Mouse (Mus musculus) T-cell, adult 2 months (primary cell): ENCODE measurements at regions not wholly inside any gene's neighbourhood (a gene's known extent, or its start where the extent isn't known, plus 50 kb on each side); places are given as distances from the start of the nearest gene placed in this dataset.

Experiments
- DNase-seq: peaks from one replicate; pipeline ENCODE4 v3.0.0; 2022; ENCODE audit warnings: low spot score

DNA sequence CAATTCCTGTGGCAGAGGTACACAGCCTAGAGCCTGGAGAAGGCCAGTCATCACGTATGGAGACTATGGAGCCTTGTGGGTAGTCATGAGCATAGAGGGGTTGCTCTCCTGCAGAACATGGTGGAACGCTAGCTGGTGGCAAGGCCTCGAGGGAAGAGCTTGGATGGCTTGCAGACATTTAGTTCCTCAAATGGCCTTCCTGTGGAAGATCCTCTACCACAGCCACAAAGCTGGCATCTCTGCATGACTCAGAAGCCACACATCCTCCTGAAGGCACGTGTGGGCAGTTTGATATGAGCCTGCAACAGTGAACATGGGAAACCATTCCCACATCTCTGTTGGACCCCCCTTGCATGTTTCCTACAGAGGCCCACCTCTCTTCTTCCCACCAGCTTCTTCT is 547.9 kb upstream of the Lrrc6 start:
- no peak for DNase-seq

DNA sequence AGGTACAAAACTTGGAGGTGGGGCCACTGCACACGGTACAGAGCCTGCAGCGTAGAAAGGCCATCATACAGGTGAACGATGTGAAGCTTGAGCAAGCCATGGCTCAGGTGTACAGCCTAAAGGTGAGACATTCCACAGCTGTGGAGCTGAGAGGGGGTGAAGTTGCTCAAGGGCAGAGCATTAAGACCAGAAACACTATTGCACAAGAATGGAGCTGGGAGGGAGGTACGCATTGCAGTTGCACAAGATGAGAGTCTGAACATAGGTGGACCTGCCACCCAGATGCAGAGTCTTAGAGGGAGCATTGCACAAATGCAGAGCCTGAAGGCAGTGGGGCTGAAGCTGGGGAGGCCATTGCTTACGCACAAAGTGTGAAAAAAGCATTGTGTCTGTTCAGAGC is 547.4 kb upstream of the Lrrc6 start:
- no peak for DNase-seq

DNA sequence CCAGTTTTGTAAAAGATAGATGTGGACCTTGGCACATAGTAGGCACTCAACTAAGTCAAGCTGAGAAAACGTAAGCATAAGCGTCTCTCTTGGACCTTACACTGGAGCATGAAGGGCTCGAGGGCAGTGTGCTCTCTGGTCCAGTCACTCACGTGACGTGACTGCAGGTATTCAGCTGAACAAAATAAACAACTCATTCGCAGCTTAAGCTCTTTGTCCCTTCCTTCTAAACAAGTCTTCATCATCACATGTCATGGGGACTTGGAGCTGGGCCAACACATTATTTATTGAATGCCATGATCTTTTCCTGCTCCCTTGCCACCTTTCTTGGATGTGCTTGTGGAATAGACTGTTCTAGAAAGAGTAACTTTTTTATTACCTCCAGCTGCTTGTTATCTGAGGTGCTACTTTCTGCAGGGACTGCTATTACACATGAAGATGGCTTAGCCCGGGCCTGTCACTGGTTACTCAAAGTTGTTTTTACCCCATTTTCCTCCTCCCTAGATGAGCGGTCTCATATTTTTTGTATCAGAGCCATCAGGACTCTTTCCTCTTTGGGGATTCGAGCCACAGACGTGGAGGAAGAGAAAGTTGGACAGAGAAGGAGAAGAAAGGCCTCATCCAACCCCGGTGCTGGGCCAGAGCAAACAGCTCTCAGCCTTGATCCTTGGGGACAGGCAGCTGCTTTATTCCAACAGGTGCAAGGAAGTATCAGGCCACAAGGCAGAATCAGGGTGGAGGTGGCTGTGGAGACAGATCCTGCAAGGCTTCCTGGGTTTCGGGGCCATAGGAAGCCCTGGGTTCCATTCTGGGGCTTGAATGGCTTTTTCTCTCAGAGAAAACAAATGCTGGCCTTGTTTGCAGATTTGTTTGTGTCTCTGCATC is 545.5 kb upstream of the Lrrc6 start:
- no peak for DNase-seq

DNA sequence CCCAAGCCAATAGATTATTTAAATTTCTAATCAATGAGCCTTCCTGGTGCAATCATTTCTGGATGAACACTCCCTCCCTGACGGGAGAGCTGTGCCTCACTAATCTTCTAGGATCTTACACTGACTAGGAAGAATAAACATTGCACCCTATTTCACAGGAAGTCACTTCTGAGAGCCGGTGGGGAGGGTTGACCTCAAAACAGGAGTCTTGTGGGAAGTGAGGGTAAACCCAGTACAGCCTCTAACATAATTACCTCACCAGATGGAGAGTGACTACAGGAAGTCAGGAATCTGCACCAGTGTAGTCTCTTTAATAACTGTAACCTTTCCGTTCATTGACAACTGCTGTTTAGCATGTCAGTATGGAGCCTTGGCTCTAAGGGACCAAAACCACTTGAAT is 544.6 kb upstream of the Lrrc6 start:
- peak; percentile 49 for DNase-seq

DNA sequence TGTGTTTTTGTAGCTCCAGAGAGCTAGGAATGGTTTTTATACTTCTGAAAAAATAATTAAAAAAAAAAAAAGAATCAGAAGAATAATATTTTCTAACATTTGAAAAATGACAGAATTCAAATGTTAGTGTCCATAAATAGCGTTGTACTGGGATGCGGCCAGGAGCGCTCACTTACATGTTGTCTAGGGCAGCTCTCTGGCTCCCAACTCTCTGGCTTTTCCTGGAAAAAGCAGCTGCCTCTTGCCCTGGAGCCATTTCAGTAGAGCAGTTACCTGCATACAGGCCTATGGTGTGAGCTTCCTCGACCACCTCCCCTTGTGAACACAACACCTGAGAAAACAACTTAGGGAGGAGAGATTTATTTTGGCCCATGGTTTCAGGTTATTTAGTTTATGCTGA is 544.1 kb upstream of the Lrrc6 start:
- no peak for DNase-seq

DNA sequence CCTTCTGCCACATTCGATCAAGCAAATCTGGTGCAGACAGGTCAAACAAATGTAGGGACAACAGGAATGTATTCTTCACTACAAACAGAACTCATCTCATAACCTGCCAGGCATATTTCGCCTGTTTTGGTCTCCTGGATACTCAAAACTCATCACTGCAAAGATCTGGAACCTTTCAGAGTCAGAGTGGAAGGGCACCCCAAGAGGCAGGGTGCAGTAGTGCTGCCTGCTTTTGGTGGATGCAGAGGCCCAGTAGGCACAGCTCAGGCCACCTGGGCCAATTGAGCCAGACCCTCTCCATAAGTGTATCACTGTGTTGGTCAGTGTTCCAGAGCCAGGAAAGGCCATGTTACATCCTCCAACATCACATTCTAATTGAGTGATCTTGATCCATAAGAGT is 541.4 kb upstream of the Lrrc6 start:
- peak; percentile 42 for DNase-seq

DNA sequence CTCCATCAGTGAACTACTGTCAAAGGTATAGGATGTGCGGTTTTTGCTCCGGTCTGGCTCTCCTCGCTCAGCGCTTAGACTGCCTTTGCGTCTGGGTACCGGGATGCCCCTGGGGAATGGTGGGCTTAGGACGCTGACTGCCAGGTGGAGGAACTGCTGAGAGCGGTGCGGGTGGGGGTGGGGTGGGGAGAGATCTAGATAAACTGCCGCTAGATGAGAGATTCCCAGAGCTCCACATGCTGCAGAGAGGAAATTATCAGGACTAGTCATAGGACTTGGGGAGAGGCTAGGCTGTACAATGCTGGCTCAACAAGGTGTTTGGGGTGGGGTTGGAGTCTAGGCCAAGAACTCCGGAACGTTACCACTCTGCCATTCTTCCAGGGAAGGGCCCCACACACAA is 539.5 kb upstream of the Lrrc6 start:
- no peak for DNase-seq

DNA sequence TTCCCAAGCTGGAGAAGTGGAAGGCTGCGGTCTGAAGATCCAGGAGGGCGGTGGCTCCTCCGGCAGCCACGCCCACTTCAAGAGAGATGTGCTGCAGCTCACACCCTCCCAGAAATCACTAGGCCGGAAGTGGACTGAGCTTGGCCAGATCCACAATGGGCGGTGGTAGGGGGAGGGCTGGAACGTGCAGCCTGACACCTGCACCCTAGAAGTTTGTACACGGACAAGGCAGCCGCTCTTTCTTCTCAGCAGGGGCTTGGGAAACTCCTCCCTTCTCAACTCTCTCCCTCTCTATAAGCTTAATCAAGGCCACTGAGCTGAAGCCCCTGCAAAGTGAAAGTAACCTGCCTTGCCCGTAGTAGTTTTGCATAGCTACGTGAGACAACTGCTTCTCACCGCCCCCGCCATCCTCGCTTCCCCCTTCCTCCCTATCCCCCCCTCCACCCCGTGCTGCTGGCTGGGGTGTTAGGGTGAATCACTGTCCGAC is 538.8 kb upstream of the Lrrc6 start:
- DNase-seq, result peak; percentile 71

DNA sequence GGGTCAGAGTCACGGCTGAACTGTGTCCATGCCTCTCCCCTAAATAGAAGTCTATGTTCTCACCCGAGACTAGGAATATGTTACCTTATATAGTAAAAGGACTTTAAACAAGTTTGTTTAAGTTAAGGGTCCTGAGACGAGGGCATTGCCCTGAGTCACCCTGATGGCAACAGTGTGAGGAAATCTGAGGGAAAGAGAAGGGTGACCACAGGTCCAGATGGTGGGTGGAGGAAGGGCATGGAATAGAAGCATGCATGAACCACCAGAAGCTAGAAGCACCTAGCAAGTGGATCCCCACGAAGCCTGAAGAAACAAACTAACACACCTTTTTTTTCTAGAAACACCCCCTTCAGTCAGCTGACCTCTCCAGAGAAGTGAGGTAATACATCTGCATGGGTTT is 536.9 kb upstream of the Lrrc6 start:
- no peak for DNase-seq

DNA sequence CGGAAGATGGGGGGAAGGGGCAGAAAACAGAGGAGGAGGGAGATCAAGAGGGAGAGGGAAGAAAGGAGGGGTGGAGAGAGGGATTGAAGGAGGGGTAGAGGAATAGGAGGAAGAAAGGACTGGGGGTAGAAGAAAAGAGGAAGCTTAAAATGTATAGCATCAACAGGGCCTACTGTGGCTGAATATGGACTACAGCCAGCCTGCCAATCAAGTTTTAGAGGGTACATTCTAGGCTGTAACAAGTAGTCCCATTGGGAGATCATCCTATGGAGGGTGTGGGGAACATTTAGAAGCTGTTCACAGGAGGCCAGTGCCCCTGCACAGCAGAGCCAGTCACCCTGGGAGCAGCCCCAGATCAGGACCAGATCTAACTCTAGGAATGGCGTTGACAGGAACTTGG is 535.6 kb upstream of the Lrrc6 start:
- DNase-seq, result no peak

DNA sequence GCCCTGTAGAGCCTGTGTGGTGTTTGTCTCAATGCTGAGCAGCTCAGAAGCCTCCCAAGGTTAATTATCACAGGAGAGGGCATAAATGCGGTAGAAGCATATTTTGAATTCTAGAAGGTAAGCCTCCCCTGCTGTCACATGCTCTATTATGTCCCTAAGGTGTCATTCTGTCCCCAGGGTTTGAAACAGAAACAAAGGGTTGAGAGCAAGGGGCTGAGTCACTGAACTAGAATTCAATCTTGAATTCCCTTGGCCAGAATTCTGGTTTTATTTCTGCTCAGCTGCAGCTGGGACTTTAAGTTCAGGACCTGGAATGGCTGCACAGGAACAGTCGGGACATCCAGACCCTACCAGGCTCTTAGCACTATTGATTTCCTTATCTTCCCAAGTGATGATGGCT is 533.2 kb upstream of the Lrrc6 start:
- DNase-seq, result no peak

DNA sequence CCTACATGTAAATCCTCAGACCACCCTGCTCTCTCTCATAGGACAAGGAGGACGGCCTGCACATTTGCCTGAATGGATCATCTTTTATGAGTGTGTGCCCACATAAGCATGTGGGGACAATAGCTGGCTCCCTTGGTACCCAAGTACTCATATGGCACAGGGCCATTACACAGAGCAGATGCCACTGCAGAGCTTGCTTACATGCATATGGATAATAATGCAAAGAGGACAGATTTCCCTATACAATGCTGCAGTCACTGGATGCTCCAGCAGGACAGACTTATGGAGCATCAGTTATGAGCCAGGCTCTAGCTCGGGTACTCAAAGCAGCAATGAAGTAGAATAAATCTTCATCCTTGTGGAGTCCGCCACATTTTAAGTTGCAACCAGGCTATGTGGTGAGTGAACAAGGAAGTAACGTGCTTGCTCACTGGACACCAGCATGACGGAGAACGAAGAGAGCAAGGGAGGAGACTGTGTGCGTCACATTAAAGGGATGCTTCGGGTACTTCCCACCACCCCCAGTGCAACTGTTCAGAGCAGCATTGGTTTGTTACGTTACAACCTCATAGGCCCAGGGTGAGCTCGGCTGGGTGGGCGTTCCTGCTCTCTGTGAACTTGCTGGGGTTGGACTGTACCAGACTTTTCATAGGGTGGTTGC is 531.3 kb upstream of the Lrrc6 start:
- DNase-seq, result no peak

DNA sequence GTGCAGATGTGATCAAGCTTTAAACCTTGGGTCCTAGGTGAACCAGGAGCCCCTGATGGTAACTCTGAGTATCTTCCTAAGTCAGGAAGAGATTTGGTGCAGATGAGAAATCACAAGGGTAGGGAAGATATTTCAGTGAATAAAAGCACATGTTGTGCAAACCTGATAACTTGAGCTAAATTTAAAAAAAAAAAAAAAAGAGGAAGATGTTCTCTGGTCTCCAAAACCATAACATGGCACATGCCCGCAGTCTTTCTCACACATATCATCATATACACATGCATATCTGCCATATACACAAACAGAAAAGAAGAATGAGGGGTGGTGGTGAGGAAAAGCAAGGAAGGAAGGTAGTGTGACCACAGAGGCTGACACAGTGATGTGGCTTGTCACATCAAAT is 530.3 kb upstream of the Lrrc6 start:
- DNase-seq, result no peak

DNA sequence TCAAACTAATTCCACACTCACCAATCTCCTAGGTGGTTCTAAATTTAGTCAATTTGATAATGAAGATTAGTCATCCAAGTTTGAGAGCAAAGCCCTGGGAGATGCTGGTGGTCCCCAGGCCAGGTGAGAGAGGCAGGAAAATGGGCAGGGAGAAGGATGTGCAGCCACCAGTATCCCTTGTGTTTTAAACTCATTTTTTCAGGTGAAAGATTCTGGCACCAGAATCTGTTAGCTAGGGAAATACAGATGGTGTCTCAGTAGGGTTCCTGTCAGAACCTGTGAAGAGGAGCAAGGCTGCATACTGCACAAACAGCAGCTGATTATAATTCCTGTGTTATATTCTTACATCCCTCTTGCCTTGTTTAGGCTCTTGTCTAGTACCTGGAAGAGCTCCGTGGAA is 527.5 kb upstream of the Lrrc6 start:
- DNase-seq, result no peak

DNA sequence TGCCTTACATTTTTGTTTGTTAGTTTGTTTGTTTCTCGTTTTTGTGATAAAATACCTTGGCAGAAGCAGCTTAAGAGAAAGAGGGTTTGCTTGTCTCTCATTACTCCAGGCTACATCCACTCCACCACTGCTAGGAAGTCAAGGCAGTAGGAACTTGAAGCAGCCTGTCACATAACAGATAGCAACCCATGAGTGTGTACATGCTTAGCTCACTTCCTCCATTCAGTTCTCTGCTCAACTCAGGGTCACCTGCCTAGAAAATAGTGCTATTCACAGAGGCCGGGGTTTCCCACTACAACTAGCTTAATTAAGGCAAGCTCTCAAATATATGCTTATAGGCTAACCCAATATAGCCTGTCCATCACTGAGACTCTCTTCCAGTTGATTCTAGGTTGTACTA is 527.0 kb upstream of the Lrrc6 start:
- no peak for DNase-seq

DNA sequence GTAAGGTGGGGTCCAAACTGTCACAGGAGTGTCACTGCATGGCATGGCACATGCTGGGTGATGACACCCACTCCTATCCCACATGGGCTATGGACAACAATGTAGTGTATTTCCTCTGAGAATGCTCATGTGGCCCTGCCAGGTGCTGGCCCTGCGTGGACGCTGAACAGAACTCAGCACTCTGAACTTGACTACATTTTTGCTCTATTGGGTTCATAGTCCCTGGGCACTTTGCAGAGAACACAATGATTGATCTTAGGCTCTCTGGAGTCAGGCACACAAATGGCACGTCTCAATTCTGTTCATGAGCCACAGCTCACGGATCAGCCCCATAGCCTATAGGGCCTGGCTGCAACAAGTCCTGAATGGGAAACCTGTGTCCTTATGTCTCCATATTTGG is 525.0 kb upstream of the Lrrc6 start:
- no peak for DNase-seq

DNA sequence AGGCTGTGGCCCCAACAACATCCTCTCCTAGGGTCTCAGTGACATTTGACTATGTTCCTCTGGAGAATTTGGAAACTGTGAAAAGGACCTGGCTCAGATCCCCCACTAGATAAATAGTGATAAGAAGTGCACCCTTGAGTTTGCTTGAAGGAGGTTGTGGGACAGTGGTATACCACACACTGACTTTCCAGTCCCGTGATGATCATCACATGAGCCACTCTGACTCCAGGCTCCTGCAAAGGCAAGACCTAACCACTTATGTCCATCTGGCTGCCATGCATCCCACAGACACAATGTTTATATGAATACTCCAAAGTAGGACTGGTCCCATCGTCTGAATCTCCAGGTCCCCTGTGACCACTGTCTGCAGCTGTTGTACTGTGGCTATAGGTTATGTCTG is 523.7 kb upstream of the Lrrc6 start:
- no peak for DNase-seq

DNA sequence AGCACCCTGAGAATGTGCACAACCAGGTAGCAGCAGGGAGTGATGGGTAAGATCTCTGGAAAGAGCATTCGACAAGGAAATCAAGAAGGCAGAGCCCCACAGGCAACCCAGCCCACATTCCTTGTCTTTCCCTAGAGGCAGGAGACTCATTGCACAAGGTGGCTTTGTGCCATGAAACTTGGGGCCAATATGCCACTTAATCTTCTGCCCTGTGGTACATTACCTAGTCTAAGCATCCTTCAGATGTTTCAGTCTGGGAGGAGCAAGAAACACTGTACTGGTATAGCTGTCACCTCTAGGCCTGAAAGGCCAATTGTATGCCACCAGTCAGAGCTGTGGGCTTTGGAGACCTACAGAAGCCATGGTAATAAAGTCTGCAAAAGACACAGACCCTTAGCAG is 522.4 kb upstream of the Lrrc6 start:
- DNase-seq, result no peak

DNA sequence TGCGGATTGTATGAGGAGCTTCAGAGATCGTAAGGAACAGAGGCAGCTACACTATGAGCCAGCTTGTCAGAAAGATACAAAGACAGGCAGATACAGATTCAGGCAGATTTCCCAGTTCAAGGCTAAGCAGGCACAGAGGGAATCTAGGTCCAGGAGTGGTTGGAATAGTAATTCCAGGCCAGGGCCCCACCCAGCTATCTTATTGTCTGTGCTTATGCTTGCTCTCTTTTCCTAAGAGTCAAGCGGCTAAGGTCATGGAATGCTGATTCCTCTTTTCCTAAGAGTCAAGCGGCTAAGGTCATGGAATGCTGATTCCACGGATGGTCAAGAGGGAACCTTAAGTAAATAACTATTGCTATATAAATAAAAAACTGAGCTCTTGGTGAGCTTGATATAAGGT is 520.7 kb upstream of the Lrrc6 start:
- no peak for DNase-seq

DNA sequence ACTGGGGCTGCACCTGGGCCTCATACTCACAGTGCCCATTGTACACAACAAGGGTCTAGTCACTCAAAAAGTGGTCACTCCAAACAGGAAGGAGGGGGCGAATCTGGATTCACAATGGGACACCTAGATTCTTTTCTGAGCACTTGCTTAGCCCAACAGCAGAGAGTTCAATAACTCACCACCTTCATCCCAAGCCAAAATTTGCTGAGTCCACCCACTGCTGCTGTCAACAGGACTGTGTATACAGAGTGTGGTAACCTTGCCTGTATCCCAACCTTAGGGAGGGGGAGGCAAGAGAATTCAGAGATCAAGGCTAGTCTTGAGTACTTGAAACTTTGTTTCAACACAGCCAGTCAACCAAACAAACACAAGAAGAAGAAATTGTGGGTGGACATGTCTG is 519.2 kb upstream of the Lrrc6 start:
- no peak for DNase-seq

DNA sequence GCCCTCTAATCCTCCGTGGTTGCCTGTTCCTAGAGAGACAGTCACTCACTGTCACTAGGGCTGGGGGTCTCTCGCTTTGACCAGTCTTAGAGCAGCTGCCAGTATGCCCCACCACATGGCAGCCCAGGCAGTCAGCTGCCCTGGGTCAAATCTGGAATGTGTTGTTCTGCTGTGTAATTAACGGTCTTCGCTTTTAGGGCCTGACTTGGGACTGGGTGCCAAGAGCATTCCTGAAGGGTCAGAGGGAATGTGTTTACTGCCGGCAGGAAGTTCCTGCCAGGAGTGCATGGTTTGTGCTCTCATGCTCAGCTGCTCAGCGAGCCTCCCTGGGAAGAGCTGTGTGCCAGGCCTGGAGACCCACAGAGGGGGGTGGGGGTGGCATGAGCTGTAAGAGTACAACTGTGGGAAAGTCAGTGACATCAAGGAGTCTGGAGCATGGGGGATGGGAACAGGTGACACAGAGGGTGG is 518.5 kb upstream of the Lrrc6 start:
- no peak for DNase-seq
